8 mouse cellular contexts compared by ENCODE assay signal in genomic region chr12:54200172-54200571, GRCm38 (mm10). TPM values are rescaled to one million over a fixed set of nuclear protein-coding genes. Genes with fewer than 3 reads are reported as not detected.
DNase-seq lines count a peak whose midpoint lies in the region; ATAC-seq and TF ChIP-seq lines count a peak whose summit lies in the region.

No protein-coding gene starts in this region.

- H3K4me1 ChIP-seq in lung, adult 2 months (ENCODE audit: control insufficient read depth, insufficient read depth, low read length) = peaks cover 3% of the 10 kb centered on the region; the same call in 1 of the 2 replicates
- peaks cover 37% of the 10 kb centered on the region for H3K4me1 ChIP-seq in limb, embryonic 15.5 days

- no peak overlapping the region for H3K4me3 ChIP-seq in lung, adult 2 months (replicated peaks; ENCODE audit: extremely low read depth, low read depth, low read length)
- no peak overlapping the region for H3K4me3 ChIP-seq in limb, embryonic 15.5 days

- H3K36me3 ChIP-seq in limb, embryonic 15.5 days = no peaks in the 10 kb centered on the region

- peaks cover 8% of the 10 kb centered on the region; the same call in 1 of the 2 replicates for H3K27me3 ChIP-seq in limb, embryonic 15.5 days

- peak; percentile 35 to 50 for DNase-seq in cerebellum, postnatal 10 days
- DNase-seq in cerebellum, adult 18-20 months = no peak
- no peak for DNase-seq in lung, adult 2 months
- DNase-seq in lung, adult 18-20 months = no peak
- DNase-seq in embryo, embryonic 10.5 days (ENCODE audit: low spot score) = peak; percentile 71
- no peak for DNase-seq in cerebellum, adult 9-11 months
- DNase-seq in cerebellum, adult 8-10 months = no peak

- no peaks in the 10 kb centered on the region for H3K9me3 ChIP-seq in limb, embryonic 15.5 days

- TF ChIP-seq CTCF in lung, adult 2 months (IDR thresholded peaks at IDR 0.05; ENCODE audit: insufficient read depth, low read length) = 0 out of 2 replicates have a peak, but pooled peaks have one; percentile 27

- H3K9ac ChIP-seq in limb, embryonic 15.5 days = no peak overlapping the region

- no peak overlapping the region for H3K4me2 ChIP-seq in limb, embryonic 15.5 days

- H3K27ac ChIP-seq in limb, embryonic 15.5 days = peak overlapping the region; percentile 33; the same call in 1 of the 2 replicates

- no peak for TF ChIP-seq POLR2A in lung, adult 2 months (IDR thresholded peaks at IDR 0.05; ENCODE audit: borderline replicate concordance, extremely low read depth, low read depth, low read length)

- WGBS in lung, adult 2 months = 26% methylated on average over 4 of the region's 4 CpGs
- 25% methylated on average over 4 of the region's 4 CpGs for WGBS in limb, embryonic 15.5 days

- ATAC-seq in limb, embryonic 15.5 days (ENCODE audit: insufficient number of reproducible peaks, low FRiP score, low TSS enrichment, low read depth) = no peak

RNA-seq across cellular contexts. Expression of gene Egln3, which starts 3.5 kb away (rescaled TPM):
- 1.9 and 9.2 TPM in 2 replicates for polyA plus RNA-seq in lung, adult 2 months (2012; rRNA removed)
- 17.7 and 19.4 TPM in 2 replicates for polyA plus RNA-seq in limb, embryonic 15.5 days (2015; fragmentation: Nextera tagmentation; extraction: Ambion mirVana)

Comparison
In these comparisons a context has a peak if more than half of its experiments do, and no peak if none do; other contexts are left out.
1. DNase-seq: peak in cerebellum, postnatal 10 days (2 of 2) and embryo, embryonic 10.5 days (single experiment); none in cerebellum, adult 18-20 months (0 of 2), lung, adult 2 months (single experiment), lung, adult 18-20 months (0 of 2), cerebellum, adult 9-11 months (single experiment) and cerebellum, adult 8-10 months (single experiment).